In genomic region chr5:122142230-122142992, GRCm38 (mm10) we compare ENCODE assay signal across 10 mouse cellular contexts. TPM values are rescaled to one million over a fixed set of nuclear protein-coding genes. Genes with fewer than 3 reads are reported as not detected.
DNase-seq lines count a peak whose midpoint lies in the region; TF ChIP-seq lines count a peak whose summit lies in the region.
"Had no signal": no experiment of that assay in that cellular context is flagged by ENCODE, and none has a peak within 500 bp of the region (broad histone marks: within the 10 kb centered on the region; RNA-seq: fewer than 3 reads in every experiment).

No protein-coding gene starts in this region.

- no peak overlapping the region for H3K4me3 ChIP-seq in left cerebral cortex, adult 2 months
- H3K4me3 ChIP-seq in lung, adult 2 months (replicated peaks; ENCODE audit: extremely low read depth, low read depth, low read length), result no peak overlapping the region
- H3K4me3 ChIP-seq: neural tube, embryonic 12.5 days had no signal

- no peak overlapping the region for H3K27ac ChIP-seq in left cerebral cortex, adult 2 months
- H3K27ac ChIP-seq: neural tube, embryonic 12.5 days had no signal

- TF ChIP-seq CTCF in left cerebral cortex, adult 2 months (IDR thresholded peaks at IDR 0.05), result peak; percentile 61
- peak; percentile 88 for TF ChIP-seq CTCF in lung, adult 2 months (IDR thresholded peaks at IDR 0.05; ENCODE audit: insufficient read depth, low read length)

- peaks cover 7% of the 10 kb centered on the region for H3K4me1 ChIP-seq in lung, adult 2 months (ENCODE audit: control insufficient read depth, insufficient read depth, low read length)
- H3K4me1 ChIP-seq: neural tube, embryonic 12.5 days had no signal

- no peak for TF ChIP-seq POLR2A in lung, adult 2 months (IDR thresholded peaks at IDR 0.05; ENCODE audit: borderline replicate concordance, extremely low read depth, low read depth, low read length)

- intact Hi-C loops in left cerebral cortex, adult 2 months (cut with DNase I), result no loop called here
- intact Hi-C loops in left cerebral cortex, postnatal 25 days (cut with DNase I), result no loop called here

- peak; percentile 61 for DNase-seq in adrenal gland, postnatal 14 days
- no peak for DNase-seq in adrenal gland, adult 2 months
- DNase-seq in left cerebral cortex, adult 2 months (ENCODE audit: extremely low spot score in 1 of 2, low spot score in 2 of 2), result no peak
- no peak for DNase-seq in left cerebral cortex, postnatal 25 days (ENCODE audit: low spot score in 2 of 2)
- DNase-seq in c-Kit-negative CD71-positive TER-119-positive erythroid progenitor cells, embryonic 14.5 days (ENCODE audit: low read depth, low spot score), result peak; percentile 42
- peak; percentile 42 for DNase-seq in lung, adult 2 months
- DNase-seq in thymus, postnatal 10 days (ENCODE audit: low spot score in 2 of 2), result peak; percentile 44 to 74
- DNase-seq in urinary bladder, postnatal 36 days (ENCODE audit: low spot score in 2 of 2), result no peak

- WGBS in lung, adult 2 months, result 48% methylated on average over 8 of the region's 8 CpGs

RNA-seq across cellular contexts. Expression of gene Ccdc63, which starts 1.8 kb away (rescaled TPM):
- total RNA-seq in adrenal gland, postnatal 14 days (2021), result not detected in 2 replicates
- total RNA-seq in adrenal gland, adult 2 months (2021), result not detected
- polyA plus RNA-seq in adrenal gland, adult 2 months (2012; rRNA removed), result not detected in 2 replicates
- 1 to 10 TPM in 1 of 2 experiments, under 1 TPM in 1; 0.66 to 1.1 TPM for total RNA-seq in left cerebral cortex, adult 2 months (2021)
- total RNA-seq in left cerebral cortex, postnatal 25 days (2021), result under 1 TPM; 0.48 to 0.82 TPM
- polyA plus RNA-seq in lung, adult 2 months (2012; rRNA removed), result 0.14 and 0.27 TPM in 2 replicates
- polyA plus RNA-seq: neural tube, embryonic 12.5 days had no signal

RNA-seq across cellular contexts. Expression of gene Ppp1cc, which starts 15.7 kb away (rescaled TPM):
- 155 and 191 TPM in 2 replicates for total RNA-seq in adrenal gland, postnatal 14 days (2021)
- 100 to 1,000 TPM; 181 to 207 TPM for total RNA-seq in adrenal gland, adult 2 months (2021)
- polyA plus RNA-seq in adrenal gland, adult 2 months (2012; rRNA removed), result 36.4 and 36.6 TPM in 2 replicates
- total RNA-seq in left cerebral cortex, adult 2 months (2021), result 100 to 1,000 TPM; 176 to 195 TPM
- total RNA-seq in left cerebral cortex, postnatal 25 days (2021), result 100 to 1,000 TPM; 169 to 202 TPM
- 67.6 and 81.1 TPM in 2 replicates for polyA plus RNA-seq in lung, adult 2 months (2012; rRNA removed)

RNA-seq across cellular contexts. Expression of gene Myl2, which starts 41.7 kb away (rescaled TPM):
- not detected in 2 replicates for total RNA-seq in adrenal gland, postnatal 14 days (2021)
- not detected for total RNA-seq in adrenal gland, adult 2 months (2021)
- not detected in 2 replicates for polyA plus RNA-seq in adrenal gland, adult 2 months (2012; rRNA removed)
- 1 to 10 TPM in 1 of 2 experiments, under 1 TPM in 1; 0.86 to 1.4 TPM for total RNA-seq in left cerebral cortex, adult 2 months (2021)
- not detected for total RNA-seq in left cerebral cortex, postnatal 25 days (2021)
- polyA plus RNA-seq in lung, adult 2 months (2012; rRNA removed), result 0.37 TPM in 1 of 2 replicates, not detected in the other
- total RNA-seq: hematopoietic stem cell, adult 5-6 weeks had no signal

Comparison
In these comparisons a context has a peak if more than half of its experiments do, and no peak if none do; other contexts are left out.
1. DNase-seq: peak in adrenal gland, postnatal 14 days (single experiment), c-Kit-negative CD71-positive TER-119-positive erythroid progenitor cells, embryonic 14.5 days (single experiment), lung, adult 2 months (single experiment) and thymus, postnatal 10 days (2 of 2); none in adrenal gland, adult 2 months (single experiment), left cerebral cortex, adult 2 months (0 of 2), left cerebral cortex, postnatal 25 days (0 of 2) and urinary bladder, postnatal 36 days (0 of 2).